Mouse (Mus musculus) neural tube, embryonic 11.5 days (tissue): Measurements from ENCODE around the gene Pheta1. TPM values are rescaled to one million over a fixed set of nuclear protein-coding genes. Genes with fewer than 3 reads are reported as not detected.

ENCODE experiments used
- ATAC-seq: fragments of 200-750 bp; cut with Nextera tagmentation; 2 replicates; pipeline ENCODE4 v1.8.0; 2017; ENCODE audit warnings: moderate number of reproducible peaks, mild to moderate bottlenecking, moderate TSS enrichment, moderate library complexity; ENCODE audit not compliant: insufficient read depth, low FRiP score, low TSS enrichment
- DNase-seq: peaks from one replicate; pipeline ENCODE4 v3.0.0-alpha.2; 2015; ENCODE audit warnings: low spot score
- H3K27ac ChIP-seq: fragments of 300-500 bp; sonication (generic); 2 replicates; pipeline ENCODE4 v1.5.1; 2014; ENCODE audit warnings: low read depth, mild to moderate bottlenecking, low read length
- H3K27me3 ChIP-seq: fragments of 300-500 bp; sonication (generic); 2 replicates; pipeline ENCODE4 v1.6.1; 2014; ENCODE audit warnings: mild to moderate bottlenecking, low read length, mixed read lengths; ENCODE audit not compliant: control insufficient read depth, insufficient read depth
- H3K36me3 ChIP-seq: fragments of 300-500 bp; sonication (generic); 2 replicates; pipeline ENCODE4 v1.6.1; 2014; ENCODE audit warnings: mild to moderate bottlenecking, low read length, moderate library complexity, mixed read lengths; ENCODE audit not compliant: control insufficient read depth, insufficient read depth
- H3K4me1 ChIP-seq: fragments of 300-500 bp; sonication (generic); 2 replicates; pipeline ENCODE4 v1.6.1; 2014; ENCODE audit warnings: low read length, mixed read lengths; ENCODE audit not compliant: control insufficient read depth, insufficient read depth
- H3K4me2 ChIP-seq: fragments of 300-500 bp; sonication (generic); 2 replicates; pipeline ENCODE4 v1.6.1; 2014; ENCODE audit warnings: low read depth, mild to moderate bottlenecking, moderate library complexity
- H3K4me3 ChIP-seq: fragments of 300-500 bp; sonication (generic); 2 replicates; pipeline ENCODE4 v1.5.1; 2014; ENCODE audit warnings: low read depth, low read length
- H3K9ac ChIP-seq: fragments of 300-500 bp; sonication (generic); 2 replicates; pipeline ENCODE4 v1.6.1; 2014; ENCODE audit warnings: mild to moderate bottlenecking, low read length
- H3K9me3 ChIP-seq: fragments of 300-500 bp; sonication (generic); 2 replicates; pipeline ENCODE4 v1.6.1; 2016; ENCODE audit warnings: low read length; ENCODE audit not compliant: control insufficient read depth
- WGBS: fragments of 180-500 bp; shearing (Covaris S2); extraction: QIAGEN DNeasy Blood & Tissue Kit; methylation state at CpG from one replicate; pipeline ENCODE4 v1.1.7; 2014; 5-methylcytosine and 5-hydroxymethylcytosine counted together
- polyA plus RNA-seq: library from polyadenylated mRNA; unstranded; fragments of >200 nt; fragmentation: Nextera tagmentation; extraction: Ambion mirVana; gene quantifications from 2 replicates; pipeline ENCODE4 v1.2.1, GENCODE M21; 2014

The Pheta1 gene
- polyA plus RNA-seq, result 32.3 and 34.4 TPM in 2 replicates

GRCm38 (mm10) chr5:121848743-121849142 lies at the start of gene Pheta1:
Pheta1 (plus strand) TSS chr5:121848984.
- Histone ChIP-seq H3K9me3 (no peaks in the 10 kb centered on the region), H3K27me3 (peaks cover 9% of the 10 kb centered on the region), H3K9ac (peak within 1 kb of the TSS; percentile 86), H3K36me3 (peaks cover 17% of the 10 kb centered on the region), H3K27ac (no peak within 1 kb of the TSS), H3K4me2 (peak within 1 kb of the TSS; percentile 64), H3K4me1 (peaks cover 12% of the 10 kb centered on the region), H3K4me3 (peak within 1 kb of the TSS; percentile 92)
- under 1% methylated on average over 42 of the region's 42 CpGs for WGBS
- peak; percentile 96 for DNase-seq
- peak; percentile 87 for ATAC-seq

- ATAC-seq (no peak), DNase-seq (no peak)
- H3K27ac ChIP-seq, result 0 out of 2 replicates have a peak overlapping the region, but pooled peaks have one; percentile 27
- no peak overlapping the region for H3K4me2 ChIP-seq
- H3K9ac ChIP-seq, result no peak overlapping the region
- WGBS, result 82% methylated on average over 3 of the region's 3 CpGs
- H3K9me3 ChIP-seq, result no peaks in the 10 kb centered on the region
- no peaks in the 10 kb centered on the region for H3K27me3 ChIP-seq
- peaks cover 19% of the 10 kb centered on the region for H3K36me3 ChIP-seq
- H3K4me3 ChIP-seq, result no peak overlapping the region
- no peaks in the 10 kb centered on the region for H3K4me1 ChIP-seq
Measured at GRCm38 (mm10) chr5:121807186-121807585, 41.6 kb upstream of the Pheta1 start.

- no peak overlapping the region for H3K4me2 ChIP-seq
- no peak for ATAC-seq
- no peak overlapping the region for H3K4me3 ChIP-seq
- no peak overlapping the region for H3K27ac ChIP-seq
- no peak for DNase-seq
- WGBS, result 91% methylated on average over 2 of the region's 2 CpGs
- H3K9me3 ChIP-seq, result no peaks in the 10 kb centered on the region
- H3K27me3 ChIP-seq, result no peaks in the 10 kb centered on the region
- no peak overlapping the region for H3K9ac ChIP-seq
- peaks cover 22% of the 10 kb centered on the region for H3K36me3 ChIP-seq
- no peaks in the 10 kb centered on the region for H3K4me1 ChIP-seq
Measured at GRCm38 (mm10) chr5:121808202-121808601, 40.6 kb upstream of the Pheta1 start.

- Histone ChIP-seq H3K4me3 (no peak overlapping the region), H3K4me2 (no peak overlapping the region), H3K9me3 (no peaks in the 10 kb centered on the region), H3K27me3 (no peaks in the 10 kb centered on the region), H3K27ac (no peak overlapping the region), H3K4me1 (no peaks in the 10 kb centered on the region), H3K9ac (no peak overlapping the region), H3K36me3 (peaks cover 26% of the 10 kb centered on the region)
- ATAC-seq (no peak), DNase-seq (no peak)
- WGBS, result 78% methylated on average over 5 of the region's 5 CpGs
Measured at GRCm38 (mm10) chr5:121809667-121810224, 39.0 kb upstream of the Pheta1 start.

GRCm38 (mm10) chr5:121810331-121811151 lies 38.2 kb upstream of the Pheta1 start:
- Histone ChIP-seq H3K4me3 (no peak overlapping the region), H3K9ac (no peak overlapping the region), H3K9me3 (no peaks in the 10 kb centered on the region), H3K27ac (no peak overlapping the region), H3K27me3 (no peaks in the 10 kb centered on the region), H3K4me2 (no peak overlapping the region), H3K4me1 (no peaks in the 10 kb centered on the region), H3K36me3 (peaks cover 26% of the 10 kb centered on the region)
- no peak for DNase-seq
- WGBS, result 93% methylated on average over 17 of the region's 17 CpGs
- no peak for ATAC-seq

- Histone ChIP-seq H3K9ac (no peak overlapping the region), H3K9me3 (no peaks in the 10 kb centered on the region), H3K36me3 (peaks cover 30% of the 10 kb centered on the region), H3K4me3 (no peak overlapping the region), H3K27me3 (no peaks in the 10 kb centered on the region), H3K4me2 (no peak overlapping the region), H3K4me1 (no peaks in the 10 kb centered on the region), H3K27ac (no peak overlapping the region)
- 95% methylated on average over 5 of the region's 5 CpGs for WGBS
- no peak for ATAC-seq
- DNase-seq, result no peak
Measured at GRCm38 (mm10) chr5:121811485-121811931, 37.3 kb upstream of the Pheta1 start.

GRCm38 (mm10) chr5:121812526-121813243 lies 36.1 kb upstream of the Pheta1 start:
- Histone ChIP-seq H3K27me3 (no peaks in the 10 kb centered on the region), H3K36me3 (peaks cover 39% of the 10 kb centered on the region), H3K9ac (no peak overlapping the region), H3K4me2 (no peak overlapping the region), H3K9me3 (no peaks in the 10 kb centered on the region), H3K4me1 (no peaks in the 10 kb centered on the region), H3K4me3 (no peak overlapping the region), H3K27ac (0 out of 2 replicates have a peak overlapping the region, but pooled peaks have one; percentile 10)
- ATAC-seq (no peak), DNase-seq (no peak)
- 86% methylated on average over 7 of the region's 7 CpGs for WGBS

- Histone ChIP-seq H3K4me3 (no peak overlapping the region), H3K27ac (no peak overlapping the region), H3K4me1 (no peaks in the 10 kb centered on the region), H3K27me3 (no peaks in the 10 kb centered on the region), H3K9ac (no peak overlapping the region), H3K9me3 (no peaks in the 10 kb centered on the region), H3K36me3 (peaks cover 46% of the 10 kb centered on the region), H3K4me2 (no peak overlapping the region)
- DNase-seq (no peak), ATAC-seq (no peak)
- WGBS, result 97% methylated on average over 10 of the region's 10 CpGs
Measured at GRCm38 (mm10) chr5:121813744-121814143, 35.0 kb upstream of the Pheta1 start.
